Mouse (Mus musculus): ENCODE results near the gene Zkscan4. TPM values are rescaled to one million over a fixed set of nuclear protein-coding genes. Genes with fewer than 3 reads are reported as not detected.

The Zkscan4 gene
- total RNA-seq, 2 experiments from 2014 or later = 6.1 to 6.5 TPM

DNA sequence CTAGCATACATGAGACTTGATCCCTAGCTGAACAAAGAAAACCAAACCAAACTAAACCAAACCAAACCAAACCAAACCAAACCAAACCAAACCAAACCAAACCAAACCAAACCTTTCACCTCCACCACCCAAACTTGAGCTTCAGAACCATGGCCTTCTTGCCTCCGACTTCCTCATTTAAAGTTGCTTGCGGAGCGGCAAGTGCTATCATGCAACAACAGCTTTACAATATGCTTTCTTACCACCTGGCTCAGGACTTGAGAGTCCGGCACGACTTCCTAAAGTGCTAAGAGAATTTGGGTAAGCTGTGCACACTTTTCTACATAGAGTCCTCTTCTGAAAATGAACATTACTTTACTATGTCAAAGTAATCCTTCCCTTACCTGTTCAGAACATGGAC lies 23.6 kb downstream of the Zkscan4 start:
- no peak for DNase-seq (ENCODE audit: low spot score in 2 of 2)

DNA sequence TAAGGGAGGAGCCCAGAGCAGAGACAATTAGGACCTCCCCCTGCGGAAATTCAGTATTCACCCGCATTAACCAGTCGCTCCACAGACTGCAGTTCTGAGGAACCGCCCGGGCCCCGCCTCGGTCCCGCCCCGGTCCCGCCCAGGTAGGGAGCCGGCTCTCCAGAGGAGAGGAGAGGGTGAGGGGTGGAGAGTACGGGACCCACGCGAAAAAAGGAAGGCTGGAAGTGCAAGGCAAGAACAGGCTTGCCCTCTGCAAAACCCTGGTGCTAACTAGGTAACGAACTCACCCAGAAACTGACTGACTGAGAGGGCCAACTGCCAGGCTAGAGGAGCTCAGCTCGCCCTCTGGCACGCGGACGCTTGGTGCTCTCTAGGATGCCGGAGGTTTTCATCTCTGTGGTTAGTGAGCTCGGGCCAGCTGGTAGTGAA lies 27.5 kb downstream of the Zkscan4 start:
- peak; percentile 67 to 77 for DNase-seq (ENCODE audit: low spot score in 2 of 2)

DNA sequence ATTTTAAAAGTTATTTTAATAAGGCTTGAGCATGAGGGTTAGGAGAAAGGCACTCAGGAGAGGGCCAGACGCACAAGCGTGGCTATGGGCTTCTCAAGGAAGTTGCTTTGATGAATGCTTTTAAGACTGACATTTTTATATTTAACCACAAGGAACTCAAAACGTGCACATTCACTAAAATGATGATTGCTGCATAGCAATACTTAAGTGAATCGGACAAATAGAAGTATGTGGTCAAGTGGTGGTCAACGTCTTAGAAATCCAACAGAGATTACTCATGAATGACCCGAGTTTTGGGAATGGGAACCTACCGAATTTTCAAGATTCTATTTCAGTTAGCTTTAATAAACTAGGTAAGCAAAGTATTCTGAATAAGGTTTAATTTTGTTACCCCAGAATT lies 51.4 kb downstream of the Zkscan4 start:
- no peak for DNase-seq (ENCODE audit: low spot score in 2 of 2)

DNA sequence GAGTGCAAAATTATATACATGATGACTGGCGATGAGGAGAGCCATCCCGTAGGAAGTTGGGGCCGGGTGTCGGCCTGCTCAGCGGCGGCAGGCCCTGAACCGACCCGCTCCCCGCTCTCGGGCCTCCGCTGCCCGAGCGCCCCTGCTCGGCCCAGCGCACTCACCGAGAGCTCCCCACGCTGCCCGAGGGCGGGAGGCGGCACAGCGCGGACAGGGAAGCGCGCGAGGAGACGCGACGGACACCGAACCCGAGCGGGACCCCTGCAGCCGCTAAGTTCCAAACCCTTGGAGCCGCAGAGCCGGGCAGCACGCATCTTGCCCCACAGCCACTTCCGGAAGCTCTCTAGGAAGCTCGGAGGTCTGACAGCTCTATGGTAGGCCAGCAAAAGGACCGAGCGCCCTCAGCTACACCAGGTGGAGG lies 52.1 kb downstream of the Zkscan4 start, which contains the start of gene Zkscan8:
Gene Zkscan8 (minus strand): TSS at position 340 of the 421 bp plus-strand sequence.
- DNase-seq (ENCODE audit: low spot score in 2 of 2) = peak; percentile 60 to 81

Small RNA genes lying within 50 kb of the gene (microRNA-seq; reads per million reads assigned to microRNA genes)
- not detected for gene Mir1896

Other genes with a start within 250 kb of the Zkscan4 start
- gene Gpx5, start 186.2 kb upstream of the Zkscan4 start, total RNA-seq (2021) = not detected
- under 1 TPM in 1 of 2 experiments, not detected in 1; 0.81 TPM for gene Gpx6, start 166.8 kb upstream of the Zkscan4 start, total RNA-seq (2021)
- gene Olfr1367, start 132.0 kb upstream of the Zkscan4 start, total RNA-seq (2021) = not detected
- gene Zscan12, start 116.1 kb upstream of the Zkscan4 start, total RNA-seq (2021) = 10 to 100 TPM; 12.0 to 13.0 TPM
- 10 to 100 TPM; 67.9 to 68.8 TPM for gene Zkscan3, start 76.2 kb upstream of the Zkscan4 start, total RNA-seq (2021)
- gene Pgbd1, start 37.8 kb upstream of the Zkscan4 start, total RNA-seq (2021) = under 1 TPM; 0.90 to 0.95 TPM
- gene Zscan26, start 25.2 kb upstream of the Zkscan4 start, total RNA-seq (2021) = 10 to 100 TPM; 38.2 to 41.0 TPM
- gene Nkapl, start 10.4 kb upstream of the Zkscan4 start, total RNA-seq (2021) = 1 to 10 TPM; 1.8 TPM
- not detected for gene Gm10065, start 534 bp downstream of the Zkscan4 start, total RNA-seq (2021)
- gene AK157302, start 16.3 kb downstream of the Zkscan4 start, total RNA-seq (2021) = 1 to 10 TPM; 9.0 to 10.0 TPM
- 10 to 100 TPM; 83.5 to 90.6 TPM for gene Gm11273, start 22.5 kb downstream of the Zkscan4 start, total RNA-seq (2021)
- 10 to 100 TPM; 27.8 to 30.2 TPM for gene Zkscan8, start 52.2 kb downstream of the Zkscan4 start, total RNA-seq (2021)
- gene Olfr1366, start 63.9 kb downstream of the Zkscan4 start, total RNA-seq (2021) = not detected
- gene Olfr1535, start 81.0 kb downstream of the Zkscan4 start, total RNA-seq (2021) = not detected
- gene Olfr1364, start 102.9 kb downstream of the Zkscan4 start, total RNA-seq (2021) = not detected
- not detected for gene Olfr1362, start 135.1 kb downstream of the Zkscan4 start, total RNA-seq (2021)
- under 1 TPM in 1 of 2 experiments, not detected in 1; 0.08 TPM for gene Olfr11, start 163.6 kb downstream of the Zkscan4 start, total RNA-seq (2021)
- not detected for gene Olfr1361, start 184.5 kb downstream of the Zkscan4 start, total RNA-seq (2021)
- not detected for gene Olfr1360, start 198.5 kb downstream of the Zkscan4 start, total RNA-seq (2021)
- gene Olfr1359, start 219.2 kb downstream of the Zkscan4 start, total RNA-seq (2021) = not detected
- gene Hist1h2bl, start 237.2 kb downstream of the Zkscan4 start, total RNA-seq (2021) = 100 to 1,000 TPM; 453 to 539 TPM
- 100 to 1,000 TPM; 319 to 362 TPM for gene Hist1h2ai, start 237.5 kb downstream of the Zkscan4 start, total RNA-seq (2021)
- gene Hist1h3h, start 238.8 kb downstream of the Zkscan4 start, total RNA-seq (2021) = 100 to 1,000 TPM; 643 to 717 TPM
- gene Hist1h2bm, start 243.1 kb downstream of the Zkscan4 start, total RNA-seq (2021) = 100 to 1,000 TPM; 142 to 169 TPM

Data from adrenal gland, postnatal 4 days (tissue).